Mouse (Mus musculus): ENCODE results near the gene Itga1. TPM values are rescaled to one million over a fixed set of nuclear protein-coding genes. Genes with fewer than 3 reads are reported as not detected.

Gene Itga1
- total RNA-seq, 4 experiments from 2014 or later: 24.4 to 34.2 (median 33.7) TPM

DNA sequence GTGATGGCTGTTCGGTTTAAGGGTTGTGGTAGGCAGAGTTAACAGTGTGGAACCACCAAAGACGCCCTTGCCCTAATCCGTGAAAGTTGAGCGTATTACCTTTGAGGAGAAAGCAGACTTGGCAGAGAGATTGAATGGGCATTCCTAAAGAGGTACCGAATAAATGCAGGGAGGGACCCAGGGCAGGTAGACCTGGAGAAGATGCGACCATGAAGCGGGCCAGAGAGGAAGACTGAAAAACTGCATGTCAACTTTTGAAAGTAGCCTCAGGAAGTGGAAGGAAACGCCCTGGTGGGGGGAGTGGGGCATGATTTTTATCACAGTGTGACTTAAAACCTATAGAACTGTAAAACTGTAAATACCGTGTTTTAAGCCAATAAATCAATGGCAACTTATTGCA is 2.4 kb downstream of the Itga1 start:
- no peak for DNase-seq (ENCODE audit: low spot score)

DNA sequence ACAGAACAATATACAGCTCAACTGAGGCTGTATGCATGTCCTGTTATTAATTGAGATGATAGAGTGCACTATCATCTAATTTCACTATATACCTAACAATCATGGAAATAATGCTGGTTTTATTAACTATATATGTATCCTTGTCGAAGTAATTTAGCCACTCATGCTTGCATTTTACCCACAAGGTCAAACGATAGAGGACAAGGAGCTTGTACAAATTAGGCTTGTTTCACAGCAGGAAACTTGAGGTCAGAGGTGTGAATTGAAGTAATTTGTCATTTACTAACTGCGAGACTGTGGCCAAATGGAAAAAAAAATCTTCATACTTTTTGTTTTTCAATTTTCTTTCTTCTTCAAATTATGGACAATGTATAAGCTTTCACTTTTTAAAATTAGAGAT is 3.5 kb downstream of the Itga1 start:
- DNase-seq (ENCODE audit: low spot score): no peak

DNA sequence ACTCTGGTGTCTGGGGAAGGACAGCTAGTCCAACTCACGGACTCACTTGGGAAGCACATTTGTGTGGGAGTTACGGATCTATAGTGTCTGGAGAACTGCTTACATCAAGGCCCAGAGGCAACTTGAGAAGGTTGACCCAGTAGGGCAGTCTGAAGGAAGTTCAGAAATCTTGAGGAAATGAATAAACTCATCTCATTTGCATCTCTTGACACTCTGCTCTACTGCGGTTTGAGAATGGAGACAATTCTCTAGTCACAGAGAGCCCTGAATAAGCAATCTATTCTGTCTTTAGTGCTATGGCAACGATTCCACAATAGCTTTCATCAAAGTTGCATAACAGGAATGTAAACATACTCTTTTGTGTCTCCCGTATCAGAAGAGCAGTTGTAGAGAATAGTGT is 4.8 kb downstream of the Itga1 start:
- DNase-seq (ENCODE audit: low spot score): no peak

DNA sequence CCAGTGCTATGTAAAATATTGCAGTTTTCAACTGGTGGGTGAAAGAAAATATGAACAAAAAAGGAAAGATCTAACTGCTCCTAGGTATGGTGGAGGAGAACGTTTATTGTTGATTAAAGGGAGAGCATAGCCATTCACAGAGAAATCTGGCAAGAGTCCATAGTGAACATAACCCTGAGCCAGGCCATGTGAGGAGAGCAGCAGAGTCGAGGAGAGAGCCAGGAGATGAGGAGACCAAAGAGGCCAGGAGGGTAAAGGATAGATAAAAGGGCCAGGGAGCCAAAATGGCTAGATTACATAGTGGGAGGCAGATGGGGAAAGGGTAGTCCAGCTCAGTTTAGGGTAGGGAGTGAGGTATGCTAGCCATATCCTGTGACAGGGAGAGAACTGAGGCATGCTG is 5.5 kb downstream of the Itga1 start:
- peak; percentile 45 for DNase-seq (ENCODE audit: low spot score)

DNA sequence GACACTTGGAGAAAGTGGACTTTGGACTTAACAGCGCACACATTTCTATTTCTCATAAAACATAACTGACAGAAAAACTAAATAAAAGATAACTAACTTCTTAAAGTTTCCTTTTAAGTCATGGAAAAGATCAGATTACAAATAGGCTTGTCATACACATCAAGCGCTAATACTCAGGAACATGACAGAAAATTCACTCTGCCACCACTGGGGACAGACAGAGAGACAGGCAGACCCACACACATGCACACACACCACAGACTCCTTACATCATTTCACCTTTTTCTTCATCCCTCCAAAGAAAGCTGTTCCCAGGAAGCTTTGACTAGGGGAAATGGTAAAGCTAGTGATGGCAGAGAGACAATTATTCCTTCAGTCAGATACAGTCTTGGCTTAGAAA is 6.4 kb downstream of the Itga1 start:
- DNase-seq (ENCODE audit: low spot score): no peak

DNA sequence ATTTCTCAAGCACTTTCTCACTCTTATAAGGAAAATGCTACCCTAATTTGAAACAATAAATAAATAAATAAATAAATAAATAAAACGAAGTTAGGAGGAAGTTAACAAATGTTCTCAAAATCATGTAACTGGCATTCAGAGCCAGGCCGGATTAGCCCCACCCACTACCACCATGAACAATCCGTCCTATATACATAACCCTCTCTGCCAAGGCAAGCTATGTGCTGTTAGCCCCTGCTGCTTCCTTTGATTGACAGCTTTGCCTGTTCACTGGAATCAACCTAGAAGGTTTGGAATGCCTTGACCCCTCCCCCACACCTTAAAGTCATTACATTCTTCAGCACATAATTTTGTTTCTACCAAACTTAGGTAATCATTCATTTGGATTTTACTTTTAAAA is 10.3 kb downstream of the Itga1 start:
- DNase-seq (ENCODE audit: low spot score): no peak

DNA sequence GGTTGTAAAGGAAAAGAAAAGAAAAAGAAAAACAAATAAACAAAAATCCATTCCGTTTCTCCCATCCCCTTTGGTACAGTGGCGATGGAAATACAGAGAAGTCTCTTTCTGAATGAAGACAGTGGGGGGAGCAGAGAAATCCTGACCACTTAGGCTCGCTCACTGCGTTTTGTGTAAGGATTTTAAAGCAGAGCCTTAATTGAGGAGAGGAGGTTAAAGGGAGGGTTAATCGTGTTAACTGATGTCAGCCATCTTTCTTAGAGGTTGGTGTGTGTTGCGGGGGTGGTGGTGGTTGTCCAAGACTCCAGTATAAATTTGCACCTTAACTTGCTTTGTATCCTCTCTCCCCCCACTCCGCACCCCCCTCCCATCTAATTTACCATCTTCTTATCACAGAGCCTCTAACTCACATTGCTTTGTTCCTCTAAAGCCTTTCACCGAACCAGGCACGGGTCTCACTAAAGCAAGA is 10.8 kb downstream of the Itga1 start:
- DNase-seq (ENCODE audit: low spot score): no peak

DNA sequence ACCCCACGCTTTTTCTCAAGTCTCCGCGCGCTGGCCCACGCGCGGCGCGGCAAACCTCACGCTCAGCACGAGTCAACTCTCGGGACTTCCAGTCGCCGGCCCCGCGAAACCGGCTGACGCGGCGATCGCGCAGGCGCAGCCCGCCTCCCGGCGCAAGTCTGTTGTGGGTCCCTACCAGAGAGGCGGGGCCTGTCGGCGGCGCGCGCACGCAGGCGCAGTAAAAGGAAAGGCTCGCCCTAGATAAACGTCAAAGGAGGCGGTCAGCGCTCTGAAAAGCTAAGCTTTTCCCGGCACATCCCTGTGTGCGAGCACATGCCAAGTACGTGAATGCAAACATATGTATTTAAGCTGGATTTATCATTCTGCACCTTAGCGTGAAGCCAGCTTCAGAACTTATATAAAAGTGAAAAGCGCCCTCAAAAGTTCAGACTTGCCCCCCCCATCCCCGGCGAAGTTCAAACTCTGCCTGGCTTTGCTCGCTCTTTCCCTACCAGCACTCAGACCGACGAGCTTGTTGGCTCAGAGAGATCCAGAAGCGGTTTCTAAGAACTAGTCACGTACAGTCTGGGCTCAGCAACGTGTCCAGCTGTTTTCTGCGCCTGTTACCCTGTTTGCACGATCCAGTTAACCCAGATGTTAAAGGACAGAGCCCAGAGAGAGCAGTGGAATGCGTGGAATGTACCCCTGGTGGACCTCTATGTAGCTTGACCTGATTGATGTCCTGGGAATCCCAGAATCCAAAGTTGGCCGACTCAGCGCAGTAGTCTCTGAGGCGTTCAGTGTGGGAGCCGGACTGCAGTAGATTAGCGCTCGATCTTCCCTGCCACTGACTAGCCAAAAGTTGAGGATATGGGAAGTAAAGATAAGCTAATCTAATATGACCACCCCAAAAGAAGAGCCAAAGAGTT is 11.4 kb downstream of the Itga1 start, which contains the start of gene Pelo:
Gene Pelo, minus strand, starts transcription at position 118 of the 908 bp plus-strand sequence.
- DNase-seq (ENCODE audit: low spot score): peak; percentile 96

DNA sequence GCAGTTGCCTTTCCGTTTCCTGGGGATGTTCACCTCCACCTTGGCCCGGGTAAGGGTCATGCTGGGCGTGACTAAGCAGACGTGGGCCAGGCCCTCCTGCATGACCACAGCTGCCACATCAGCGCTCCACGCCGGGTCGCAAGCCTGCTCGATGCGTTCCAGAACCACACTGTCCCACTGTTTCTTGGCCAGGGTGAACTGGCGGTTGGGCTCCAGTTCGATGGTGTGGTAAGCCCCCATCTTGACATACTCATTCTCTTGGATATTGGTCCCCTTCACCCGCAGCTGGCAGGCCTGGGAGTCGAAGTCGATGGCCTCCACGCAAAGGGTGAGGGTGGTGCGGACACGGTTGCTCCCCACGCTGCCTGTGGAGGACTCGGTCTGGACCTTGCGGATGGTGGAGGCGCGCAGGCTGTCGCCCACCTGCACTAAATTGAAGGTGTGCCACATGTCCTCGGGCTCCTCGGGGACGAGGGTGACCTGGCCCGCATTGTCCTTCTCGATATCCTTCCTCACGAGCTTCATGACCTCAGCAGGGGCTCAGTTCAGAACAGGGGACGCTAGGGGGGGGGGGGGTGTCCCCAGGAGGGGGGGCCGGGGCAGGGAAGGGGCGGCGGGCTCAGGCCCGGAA is 12.3 kb downstream of the Itga1 start:
- DNase-seq (ENCODE audit: low spot score): no peak

DNA sequence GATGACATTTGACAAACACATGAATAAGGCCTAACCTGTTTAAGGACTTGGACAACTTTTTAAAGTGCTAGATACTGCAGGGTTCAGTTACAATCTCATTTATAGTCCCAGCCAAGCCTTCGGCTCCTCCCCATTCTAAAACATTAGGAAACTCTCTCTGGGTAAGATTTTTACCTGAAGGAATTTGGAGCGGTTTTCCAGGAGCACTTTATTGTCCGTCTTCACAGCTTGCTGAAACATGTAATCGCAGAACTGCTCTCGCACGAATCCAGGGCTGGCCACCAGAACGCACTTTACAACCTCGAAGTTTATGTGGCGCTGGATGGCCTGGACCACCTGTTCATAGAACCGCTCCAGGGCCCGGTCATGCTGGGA is 12.8 kb downstream of the Itga1 start:
- DNase-seq (ENCODE audit: low spot score): no peak

DNA sequence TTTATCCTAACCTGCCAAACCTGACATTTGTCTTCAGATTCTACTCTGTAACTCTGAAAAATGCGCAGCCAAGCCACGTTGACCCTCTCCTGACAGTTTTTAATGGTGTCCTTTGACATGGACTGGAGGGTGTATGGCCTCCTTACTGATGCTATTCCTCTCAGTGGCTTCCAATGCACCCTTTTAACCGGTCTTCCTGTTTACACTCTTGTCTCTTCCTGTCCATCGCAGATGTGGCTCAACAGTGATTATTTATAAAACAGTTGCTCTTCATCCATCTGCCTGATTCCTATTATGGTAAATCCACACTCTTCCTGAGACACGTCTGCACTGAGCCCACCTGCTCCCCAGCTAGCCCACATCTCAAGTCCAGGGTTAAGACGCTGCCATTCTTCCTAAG is 15.8 kb downstream of the Itga1 start:
- no peak for DNase-seq (ENCODE audit: low spot score)

DNA sequence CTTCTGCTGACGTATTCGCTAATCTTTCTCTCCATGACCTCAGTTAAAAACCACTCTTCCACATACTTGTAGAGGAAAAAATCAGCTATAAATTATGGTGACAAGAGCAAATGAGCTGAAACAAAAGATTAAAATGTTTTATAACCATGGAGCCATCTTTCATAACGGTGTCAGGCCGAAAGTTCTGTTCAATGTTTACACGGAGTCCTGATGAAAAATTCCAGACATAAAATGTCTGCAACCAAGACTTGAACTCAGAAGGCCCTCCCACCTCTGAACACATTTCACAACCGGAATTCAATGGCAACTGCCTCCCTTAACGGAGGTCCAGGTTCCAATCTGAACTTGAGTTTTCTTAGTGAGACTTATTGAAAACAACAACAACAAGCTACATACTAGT is 19.4 kb downstream of the Itga1 start:
- DNase-seq (ENCODE audit: low spot score): no peak

DNA sequence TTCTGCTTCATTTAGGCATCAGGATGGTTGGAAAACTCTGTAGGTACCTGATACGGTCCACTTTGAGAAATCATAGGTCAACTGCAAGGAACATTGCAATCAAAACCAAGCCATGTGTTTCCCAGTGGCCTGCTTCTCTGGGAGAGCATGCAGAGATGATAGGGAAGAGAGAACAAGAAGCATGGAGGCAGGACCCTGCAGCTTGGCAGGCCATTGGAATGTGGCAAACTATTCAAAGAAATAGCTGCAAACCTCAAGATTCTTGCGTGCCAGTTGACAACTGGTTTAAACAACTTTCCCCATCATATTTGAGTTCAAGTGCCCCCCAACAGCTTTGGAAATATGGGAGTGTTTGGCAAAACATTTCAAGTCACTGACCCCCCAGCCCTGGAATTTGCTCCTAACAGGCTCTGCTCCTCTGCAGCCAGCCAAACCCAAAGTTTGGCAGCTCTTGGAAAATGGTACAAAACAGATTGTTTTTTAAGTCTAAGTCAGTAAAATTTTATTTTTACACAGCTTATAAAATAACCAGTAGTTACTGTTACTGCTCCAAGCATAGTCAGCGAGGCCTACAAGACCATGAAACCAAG is 21.7 kb downstream of the Itga1 start:
- DNase-seq (ENCODE audit: low spot score): no peak

DNA sequence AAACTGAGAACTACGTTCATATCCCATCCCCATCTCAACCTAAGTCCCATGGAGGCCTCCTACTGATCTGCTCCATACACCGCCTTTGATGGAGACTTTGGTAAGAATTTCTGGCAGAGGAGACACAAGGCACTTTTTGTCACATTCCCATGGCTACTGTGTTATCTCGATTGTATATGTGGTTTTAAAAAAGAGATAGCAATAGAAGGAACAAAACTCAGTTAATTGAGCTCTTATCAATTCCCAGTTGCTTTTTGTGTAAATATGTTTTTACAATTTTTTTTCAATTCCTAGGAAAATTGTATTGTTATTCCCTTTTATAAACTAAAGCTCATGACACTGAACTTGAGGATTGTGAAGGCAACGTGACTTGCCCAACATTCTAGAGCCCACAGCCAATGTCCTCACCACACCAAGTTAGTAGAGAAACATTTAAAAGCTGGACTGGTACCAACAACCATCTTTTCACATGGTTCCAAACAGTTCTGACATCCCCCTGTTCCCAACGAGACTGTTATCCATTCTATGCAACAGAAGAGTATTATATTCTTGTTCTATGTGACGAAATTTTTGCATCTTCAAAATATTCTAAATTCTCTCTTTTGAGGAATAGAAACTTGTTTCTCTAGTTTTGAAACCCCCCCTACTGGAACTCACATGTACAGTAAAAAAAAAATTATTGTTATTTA is 22.6 kb downstream of the Itga1 start:
- no peak for DNase-seq (ENCODE audit: low spot score)

DNA sequence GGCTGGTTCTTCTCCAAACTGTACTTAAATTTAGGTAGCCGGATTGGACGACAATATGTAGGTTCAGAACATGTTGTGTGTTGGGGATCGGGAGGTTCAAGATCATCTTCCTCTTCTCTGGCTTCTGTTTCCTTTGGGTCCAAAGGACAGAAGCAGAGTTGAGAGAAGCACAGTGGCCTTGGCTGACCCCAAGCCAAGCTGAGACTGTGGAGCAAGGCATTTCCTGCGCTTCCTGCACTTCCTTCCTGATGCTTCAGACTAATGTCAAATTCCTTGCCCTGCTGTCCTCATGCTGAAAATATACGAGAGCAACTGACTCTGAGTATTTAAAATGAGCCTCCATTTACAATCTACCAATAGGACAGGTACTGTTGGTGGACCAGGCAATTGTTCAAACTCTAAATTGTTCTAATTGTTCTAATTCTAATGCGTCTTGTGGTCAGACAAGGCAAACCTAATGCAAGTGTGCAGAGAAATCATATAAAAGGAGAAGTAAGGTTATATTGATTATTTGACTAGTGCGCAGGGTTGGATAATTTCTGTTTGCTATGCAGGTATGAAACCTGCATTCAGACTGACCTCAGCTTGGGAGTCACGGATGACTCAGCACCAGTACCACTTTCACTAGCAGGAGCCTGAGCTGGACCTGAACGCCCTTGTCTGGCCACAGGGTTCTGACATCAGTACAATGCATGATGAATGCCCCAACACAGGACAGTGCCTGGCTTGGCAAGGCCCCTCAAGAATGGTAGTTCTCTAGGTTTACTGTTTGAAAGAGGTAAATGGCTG is 24.2 kb downstream of the Itga1 start:
- peak; percentile 42 for DNase-seq (ENCODE audit: low spot score)

DNA sequence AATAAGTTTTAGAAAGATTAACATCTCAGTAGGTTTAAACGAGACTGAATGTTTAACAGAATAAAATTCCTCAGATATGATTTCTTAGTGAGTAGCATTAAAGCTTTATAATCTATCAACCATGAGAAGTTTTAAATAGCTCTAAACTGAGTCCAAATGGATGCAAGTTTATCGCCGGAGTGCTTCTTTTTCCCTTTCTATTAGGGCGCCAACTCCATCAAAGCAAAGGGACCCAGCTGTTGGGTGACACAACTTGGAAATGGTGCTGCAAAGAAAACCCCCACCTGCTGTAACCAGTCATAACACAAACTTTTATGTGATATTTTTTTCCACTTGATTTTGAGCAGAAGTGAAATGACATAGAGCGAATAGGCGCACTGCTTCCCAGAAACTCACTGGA is 29.4 kb downstream of the Itga1 start:
- DNase-seq (ENCODE audit: low spot score): no peak

DNA sequence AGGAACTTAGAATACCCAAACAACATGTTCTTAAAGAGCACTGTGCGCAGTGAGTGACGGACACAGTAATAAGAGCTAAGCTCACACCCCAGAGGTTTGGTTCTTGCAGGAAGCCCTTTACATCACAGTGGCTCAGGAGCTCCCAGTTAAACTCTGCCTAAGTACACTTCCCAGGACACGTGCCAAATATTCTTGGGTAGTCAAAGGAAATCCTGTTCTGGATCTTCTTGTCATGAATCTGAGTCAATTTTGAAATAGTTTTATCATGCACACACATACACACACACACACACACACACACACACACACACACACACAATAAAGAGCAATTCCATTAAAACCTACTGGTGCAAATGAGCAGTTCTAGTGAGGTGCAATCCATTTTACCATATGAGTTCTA is 30.3 kb downstream of the Itga1 start:
- DNase-seq (ENCODE audit: low spot score): peak; percentile 56

DNA sequence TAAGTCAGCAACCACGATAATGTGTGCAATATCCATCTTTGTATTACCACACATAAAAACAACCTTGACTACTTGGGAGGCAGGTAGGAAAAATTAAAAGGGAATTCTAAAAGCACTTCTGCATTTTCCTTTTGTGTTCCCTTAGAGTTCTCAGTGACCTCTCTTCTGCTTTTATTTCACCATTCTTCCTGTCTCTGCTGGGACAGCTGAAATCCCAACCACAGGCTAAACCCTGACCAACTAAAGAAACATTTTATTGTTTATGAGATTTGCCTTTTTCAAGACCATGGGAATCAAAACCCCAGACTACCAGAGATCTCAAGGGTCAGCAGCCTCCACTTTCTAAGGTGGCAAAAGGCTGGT is 33.8 kb downstream of the Itga1 start:
- DNase-seq (ENCODE audit: low spot score): no peak

DNA sequence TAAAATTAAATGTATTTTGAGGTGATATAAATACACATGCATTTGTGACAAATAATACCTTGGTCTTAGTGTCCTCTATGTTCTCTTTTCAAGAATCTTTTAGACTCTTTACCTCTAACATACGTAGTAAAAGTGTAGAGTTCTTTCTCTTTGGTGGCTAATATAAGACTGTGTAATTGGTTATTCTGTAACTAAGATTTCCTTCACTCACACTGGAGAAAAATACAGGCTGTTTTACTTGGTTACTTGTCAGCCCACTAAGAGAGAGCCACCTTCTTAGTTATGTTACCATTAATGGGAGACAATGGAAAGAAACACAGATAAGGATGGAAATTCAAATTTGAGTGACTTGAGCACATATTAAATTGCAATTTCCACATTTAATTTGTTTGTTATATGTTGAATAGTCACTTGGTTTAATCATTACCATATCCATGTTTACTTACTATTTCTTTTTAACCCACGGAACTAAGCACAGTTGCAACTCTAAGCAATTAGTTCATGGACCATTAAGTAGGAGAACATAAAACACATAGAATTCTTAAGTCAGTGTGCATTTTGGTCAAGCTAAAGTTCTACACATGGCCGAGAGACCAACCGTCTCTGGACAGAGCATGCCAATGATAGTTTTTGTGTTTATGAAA is 34.3 kb downstream of the Itga1 start:
- no peak for DNase-seq (ENCODE audit: low spot score)

DNA sequence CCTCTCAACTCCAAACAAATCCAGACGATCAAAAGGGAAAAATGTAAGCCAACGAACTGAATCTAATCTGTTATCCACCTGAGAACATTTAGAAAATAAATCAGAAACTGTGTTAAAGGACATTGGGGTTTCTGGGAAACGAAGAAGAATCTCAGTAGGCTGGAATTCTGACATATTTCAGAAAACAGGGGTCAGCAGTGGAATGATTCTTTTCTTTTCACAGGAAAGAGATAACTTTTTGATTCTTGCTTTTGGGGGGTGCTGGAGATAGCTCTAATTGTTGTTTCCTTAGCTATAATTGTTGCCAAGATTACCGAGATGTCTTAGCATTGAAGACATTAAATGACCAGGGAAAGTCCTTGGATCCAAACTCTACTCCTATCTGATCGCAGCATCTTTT is 44.2 kb downstream of the Itga1 start:
- no peak for DNase-seq (ENCODE audit: low spot score)

DNA sequence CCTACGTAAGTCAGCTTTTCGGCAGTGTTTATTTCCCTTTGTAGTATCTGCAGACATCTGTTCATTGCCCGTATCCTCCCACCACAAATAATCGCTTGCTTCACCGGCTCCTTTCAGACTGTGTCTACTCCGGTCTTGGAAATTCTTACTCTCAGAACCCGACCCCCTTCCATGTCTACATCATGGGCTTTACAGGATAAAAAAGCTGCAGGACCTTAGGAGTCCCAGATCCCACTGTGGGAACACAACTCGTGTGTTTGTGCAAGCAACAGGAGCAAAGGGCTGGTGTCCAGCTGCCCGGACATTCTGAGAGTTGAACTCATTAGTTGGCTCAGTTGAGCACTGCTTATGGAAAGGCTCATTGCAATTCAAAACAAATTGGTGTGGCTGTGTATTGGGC is 47.0 kb downstream of the Itga1 start:
- no peak for DNase-seq (ENCODE audit: low spot score)

Data from heart, adult 8-10 months (tissue).